Mouse (Mus musculus) retina, adult 2 months (tissue): Measurements from ENCODE around the gene Vgll1.
A peak's percentile ranks its signal among the peaks of the same experiment; 100 is the strongest.

ENCODE experiments used
- DNase-seq: peaks from one replicate; pipeline ENCODE4 v3.0.0-alpha.2; 2012; ENCODE audit warnings: low read depth, low spot score

Gene Vgll1

GRCm38 (mm10) chrX:57087806-57088205 is at the start of gene Vgll1:
Gene Vgll1, plus strand, starts transcription at chrX:57088106.
- no peak for DNase-seq

GRCm38 (mm10) chrX:57042774-57043173 is 45.1 kb upstream of the Vgll1 start, which contains the start of gene Brs3:
Gene Brs3, plus strand, starts transcription at chrX:57043074.
- DNase-seq: no peak

- no peak for DNase-seq
These were observed 44.0 kb upstream of the Vgll1 start for GRCm38 (mm10) chrX:57043869-57044268.

- DNase-seq: no peak
These were observed 35.1 kb upstream of the Vgll1 start for GRCm38 (mm10) chrX:57052848-57053173.

GRCm38 (mm10) chrX:57053174-57053992 is 34.5 kb upstream of the Vgll1 start, which contains the start of gene Htatsf1:
Gene Htatsf1, plus strand, starts transcription at chrX:57053583.
- DNase-seq: peak; percentile 71

GRCm38 (mm10) chrX:57053993-57054385 is 33.9 kb upstream of the Vgll1 start:
- no peak for DNase-seq

- DNase-seq: no peak
These were observed 6.4 kb upstream of the Vgll1 start for GRCm38 (mm10) chrX:57081496-57081895.

- no peak for DNase-seq
These were observed 15.5 kb downstream of the Vgll1 start for GRCm38 (mm10) chrX:57103415-57103814.

GRCm38 (mm10) chrX:57106956-57107355 is 19.1 kb downstream of the Vgll1 start:
- DNase-seq: no peak

- no peak for DNase-seq
These were observed 30.2 kb downstream of the Vgll1 start for GRCm38 (mm10) chrX:57118143-57118542.

GRCm38 (mm10) chrX:57120768-57121167 is 32.9 kb downstream of the Vgll1 start:
- no peak for DNase-seq

- no peak for DNase-seq
These were observed 42.7 kb downstream of the Vgll1 start for GRCm38 (mm10) chrX:57130633-57131032.

GRCm38 (mm10) chrX:57137627-57138026 is 49.7 kb downstream of the Vgll1 start:
- DNase-seq: no peak

- DNase-seq: no peak
These were observed 65.6 kb downstream of the Vgll1 start for GRCm38 (mm10) chrX:57153520-57153919.
